Mouse (Mus musculus): Measurements from ENCODE around the gene Foxo3.

- no peak for TF ChIP-seq CTCF (IDR thresholded peaks at IDR 0.05; ENCODE audit: low read depth, low read length)
- no peak for TF ChIP-seq POLR2A (IDR thresholded peaks at IDR 0.05; ENCODE audit: extremely low read depth, insufficient read depth, low read length)
Observed at GRCm38 (mm10) chr10:42154727-42155126, 121.8 kb downstream of the Foxo3 start.

All from liver, adult 2 months (tissue).